Mouse (Mus musculus): Measurements from ENCODE around the gene Rora.

Gene Rora

GRCm38 (mm10) chr9:69008706-69009105 lies 355.1 kb downstream of the Rora start:
- no peak for DNase-seq (ENCODE audit: low spot score in 2 of 2)

GRCm38 (mm10) chr9:69010886-69011285 lies 357.3 kb downstream of the Rora start:
- no peak for DNase-seq (ENCODE audit: low spot score in 2 of 2)

DNA sequence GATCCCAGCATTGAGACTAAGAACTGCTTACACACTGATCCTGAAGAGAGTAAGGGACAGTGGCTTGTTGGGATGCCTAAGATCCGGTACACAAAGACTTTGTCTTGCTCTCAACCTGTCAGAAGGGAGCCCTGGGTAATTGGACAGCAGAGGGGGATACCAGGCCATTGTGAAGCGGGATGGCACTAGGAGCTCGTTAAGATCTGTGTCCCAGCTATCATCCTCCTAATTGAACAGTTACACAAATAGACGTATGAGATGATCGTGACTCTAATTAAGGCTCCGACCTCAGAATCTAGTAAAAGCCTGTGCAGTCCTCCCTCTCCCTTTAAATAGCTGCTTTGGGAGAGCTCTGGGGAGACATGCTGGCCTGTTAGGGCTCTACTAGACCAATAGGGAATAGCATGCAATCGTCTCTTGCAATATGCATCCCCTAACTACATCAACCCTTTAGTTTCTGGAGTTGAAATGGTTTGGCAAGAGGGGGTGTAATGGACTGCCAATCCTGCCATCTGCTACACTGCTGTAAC lies 359.7 kb downstream of the Rora start:
- no peak for DNase-seq (ENCODE audit: low spot score in 2 of 2)

DNA sequence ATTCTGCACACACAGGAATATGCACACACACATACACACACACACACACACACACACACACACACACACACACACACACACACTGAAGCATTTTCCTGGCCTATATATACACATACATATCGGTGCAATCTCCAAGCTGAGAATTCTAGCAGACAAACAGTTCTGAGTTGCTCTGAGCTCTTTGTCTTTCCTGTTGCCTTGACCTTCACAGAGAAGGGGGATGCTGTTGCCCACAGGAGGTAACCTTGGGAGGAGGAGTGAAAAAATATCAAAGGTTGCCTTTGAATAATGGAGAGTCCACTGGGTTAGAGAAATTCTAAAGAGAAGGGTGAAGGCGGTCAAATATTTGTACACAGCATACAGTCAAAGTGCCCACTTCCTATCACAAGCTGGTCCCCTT lies 360.6 kb downstream of the Rora start:
- no peak for DNase-seq (ENCODE audit: low spot score in 2 of 2)

GRCm38 (mm10) chr9:69020381-69020780 lies 366.8 kb downstream of the Rora start:
- no peak for DNase-seq (ENCODE audit: low spot score in 2 of 2)

GRCm38 (mm10) chr9:69021482-69021881 lies 367.9 kb downstream of the Rora start:
- DNase-seq (ENCODE audit: low spot score in 2 of 2): no peak

DNA sequence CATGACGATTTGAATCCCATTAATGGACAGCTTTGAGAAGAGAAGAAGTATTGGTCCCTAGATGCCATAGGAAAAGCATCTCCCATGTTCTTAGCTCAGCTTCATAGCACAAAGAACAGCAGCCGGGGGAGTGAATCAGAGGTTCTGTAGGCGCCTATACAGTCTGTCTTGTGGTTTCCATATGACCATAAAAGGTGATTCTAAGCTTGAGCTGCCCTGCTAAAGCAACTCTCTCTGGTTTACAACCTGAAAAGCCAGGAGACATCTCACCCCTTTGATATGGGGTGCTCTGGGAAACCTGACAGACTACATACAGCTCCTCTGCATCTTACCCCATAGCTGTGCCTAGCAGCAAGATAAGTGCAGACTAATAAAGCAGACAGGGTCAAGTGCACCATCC lies 369.7 kb downstream of the Rora start:
- DNase-seq (ENCODE audit: low spot score in 2 of 2): no peak

GRCm38 (mm10) chr9:69028177-69028576 lies 374.6 kb downstream of the Rora start:
- DNase-seq (ENCODE audit: low spot score in 2 of 2): no peak

GRCm38 (mm10) chr9:69034301-69034871 lies 380.8 kb downstream of the Rora start:
- no peak for DNase-seq (ENCODE audit: low spot score in 2 of 2)

DNA sequence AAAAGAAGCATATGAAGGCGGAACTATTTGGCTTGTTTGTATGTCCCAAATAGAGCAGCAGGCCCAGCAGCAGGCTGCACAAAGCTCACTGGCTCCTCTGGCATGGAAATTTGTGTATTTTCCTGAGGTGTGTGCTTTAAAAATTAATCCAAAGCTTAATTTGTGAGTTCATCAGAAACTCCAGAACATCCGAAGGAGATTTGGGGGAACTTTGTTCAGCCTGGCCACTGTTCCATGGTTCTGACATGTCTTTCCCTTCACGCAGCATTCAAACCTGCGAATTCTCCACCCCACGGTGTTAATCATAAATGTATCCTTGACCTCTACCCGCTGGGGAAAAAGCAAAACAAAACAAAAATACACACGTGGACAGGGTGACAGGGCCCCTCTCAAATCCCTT lies 381.9 kb downstream of the Rora start:
- no peak for DNase-seq (ENCODE audit: low spot score in 2 of 2)

- DNase-seq (ENCODE audit: low spot score in 2 of 2): no peak
These were observed 382.7 kb downstream of the Rora start for GRCm38 (mm10) chr9:69036296-69036695.

DNA sequence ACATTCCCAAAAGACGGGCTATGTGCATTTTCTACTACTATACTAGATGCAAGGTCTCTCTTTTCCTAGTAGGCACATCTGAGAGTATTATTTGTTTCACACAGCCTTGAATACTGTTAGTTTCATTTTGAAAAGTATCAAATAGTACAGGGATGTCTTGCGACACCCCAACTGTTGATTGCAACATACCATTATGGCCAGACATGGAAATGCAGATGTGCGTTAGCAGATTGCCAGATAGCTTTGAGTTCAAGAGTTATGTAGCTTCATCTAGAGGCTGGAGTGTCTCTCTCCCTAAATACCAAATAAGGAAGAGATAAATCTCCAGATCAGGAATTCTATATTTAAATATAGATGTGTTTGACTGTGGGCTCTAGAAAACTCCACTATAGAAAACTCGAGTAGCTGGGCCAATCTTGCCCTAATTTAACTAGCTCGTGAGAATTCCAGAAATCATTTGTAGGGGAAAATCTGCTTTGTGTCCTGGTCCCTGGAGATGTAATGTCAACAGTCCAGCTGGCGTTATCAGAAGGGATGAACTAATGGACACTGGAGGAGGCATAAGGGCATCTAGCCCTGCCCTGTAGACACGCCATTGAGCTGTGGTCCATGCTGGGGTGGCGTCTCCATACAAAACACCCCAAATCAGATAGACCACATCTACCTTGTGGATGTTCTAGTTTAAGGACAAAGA lies 390.5 kb downstream of the Rora start:
- DNase-seq (ENCODE audit: low spot score in 2 of 2): no peak

- DNase-seq (ENCODE audit: low spot score in 2 of 2): no peak
These were observed 391.1 kb downstream of the Rora start for GRCm38 (mm10) chr9:69044614-69045133.

DNA sequence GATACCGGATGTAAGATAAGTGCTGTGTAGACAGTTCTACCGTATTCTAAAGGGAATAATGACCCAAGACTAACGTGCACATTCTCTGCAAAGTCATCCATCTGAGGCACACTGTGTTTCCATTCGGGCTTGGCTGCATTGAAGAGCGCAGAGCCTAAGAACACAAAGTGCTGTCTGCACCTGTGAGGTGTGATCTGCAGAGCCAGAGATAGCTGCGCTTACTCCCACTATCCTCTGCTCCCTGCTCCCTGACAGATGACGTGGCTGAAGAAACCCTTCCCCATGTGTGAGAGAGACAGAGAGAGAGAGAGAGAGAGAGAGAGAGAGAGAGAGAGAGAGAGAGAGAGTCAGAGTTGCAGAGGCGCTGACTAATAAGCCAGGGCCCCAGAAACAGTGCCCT lies 392.3 kb downstream of the Rora start:
- DNase-seq (ENCODE audit: low spot score in 2 of 2): no peak

DNA sequence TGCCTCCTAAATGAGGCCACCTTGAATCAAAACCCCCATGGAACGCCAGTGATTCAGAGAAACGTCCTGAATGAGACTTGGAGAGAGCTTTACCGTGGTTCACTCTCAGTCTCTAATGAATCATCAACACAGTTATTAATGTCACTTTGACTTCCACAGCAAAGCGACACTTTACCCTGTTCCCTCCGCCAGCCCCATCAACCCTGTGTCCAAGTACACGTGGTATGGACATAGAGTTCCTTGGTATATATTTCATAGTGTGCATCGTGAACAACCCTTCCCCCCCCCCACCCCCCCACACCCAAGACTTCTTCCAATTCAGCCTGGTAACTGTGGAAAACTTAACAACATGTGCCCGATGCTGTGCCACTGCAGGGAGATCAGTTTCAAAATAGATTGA lies 397.3 kb downstream of the Rora start:
- DNase-seq (ENCODE audit: low spot score in 2 of 2): no peak

DNA sequence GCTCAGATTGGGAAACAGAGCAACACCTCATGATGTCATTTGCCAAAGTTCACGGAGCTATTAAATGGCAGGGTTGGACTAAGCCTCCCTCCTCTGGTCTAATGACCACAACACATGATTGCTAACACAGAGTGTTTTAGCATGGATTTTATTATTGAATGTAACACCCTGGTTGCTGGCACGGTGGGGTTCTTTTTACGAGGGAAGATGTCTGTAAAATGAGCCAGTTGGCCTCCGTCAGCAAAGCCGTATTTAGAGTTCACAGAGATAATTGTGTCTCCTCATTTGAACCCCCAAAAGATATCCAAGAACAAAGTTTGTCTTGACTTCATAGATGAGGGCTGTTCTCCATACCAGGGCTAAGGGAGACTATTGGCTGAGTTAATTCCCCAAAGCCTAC lies 398.3 kb downstream of the Rora start:
- DNase-seq (ENCODE audit: low spot score in 2 of 2): no peak

GRCm38 (mm10) chr9:69055302-69055701 lies 401.7 kb downstream of the Rora start:
- no peak for DNase-seq (ENCODE audit: low spot score in 2 of 2)

DNA sequence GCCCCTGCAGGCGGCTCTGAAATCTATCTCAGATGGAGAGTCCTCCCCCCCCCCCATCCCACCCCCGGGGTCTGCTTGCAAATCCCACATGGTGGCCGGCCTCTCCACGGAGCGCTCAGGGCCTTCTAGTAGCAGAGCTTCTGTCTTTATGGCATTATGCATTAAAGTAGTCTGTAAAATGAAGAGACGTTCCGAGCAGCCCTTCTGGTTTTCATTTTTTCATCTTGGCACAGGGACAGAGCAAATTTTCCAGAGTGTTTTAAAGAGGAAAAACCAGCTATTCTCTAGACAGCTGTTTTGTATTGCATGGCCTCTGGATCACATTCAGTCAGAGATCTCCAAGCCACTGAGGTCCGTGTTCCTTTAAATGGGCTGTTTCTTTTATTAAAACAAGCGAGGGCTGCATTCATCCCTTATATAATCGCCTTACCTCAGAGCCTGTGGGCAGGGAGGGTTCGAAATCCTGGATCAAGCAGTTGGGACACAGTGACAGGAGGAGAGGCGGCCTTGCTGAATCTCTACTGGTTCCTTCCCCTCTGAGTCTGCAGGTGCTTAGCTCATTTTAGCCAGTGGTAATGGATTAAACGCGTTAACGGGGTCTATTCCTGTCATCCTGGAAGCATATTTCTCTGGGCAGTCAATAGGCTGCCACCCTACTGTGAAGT lies 417.7 kb downstream of the Rora start:
- DNase-seq (ENCODE audit: low spot score in 2 of 2): no peak

DNA sequence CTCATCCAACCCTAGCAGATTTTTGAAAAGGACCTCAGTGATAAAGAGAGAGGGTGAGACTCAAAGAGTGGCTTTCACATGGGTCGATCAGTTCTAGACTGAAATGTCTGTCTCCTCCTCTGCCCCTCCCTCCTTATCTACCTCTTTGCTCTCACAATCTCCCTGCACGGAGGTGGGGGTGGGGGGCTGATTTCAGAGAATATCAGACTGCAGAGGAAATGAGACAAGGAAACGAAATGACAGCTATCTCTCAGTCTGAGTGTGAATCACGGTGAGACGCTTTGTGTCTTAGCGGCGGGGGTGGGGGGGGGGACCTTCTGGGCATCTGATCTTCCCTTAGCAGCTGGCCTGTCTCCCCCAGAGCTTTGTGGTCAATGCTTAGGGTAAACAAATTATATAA lies 419.7 kb downstream of the Rora start:
- DNase-seq (ENCODE audit: low spot score in 2 of 2): no peak

DNA sequence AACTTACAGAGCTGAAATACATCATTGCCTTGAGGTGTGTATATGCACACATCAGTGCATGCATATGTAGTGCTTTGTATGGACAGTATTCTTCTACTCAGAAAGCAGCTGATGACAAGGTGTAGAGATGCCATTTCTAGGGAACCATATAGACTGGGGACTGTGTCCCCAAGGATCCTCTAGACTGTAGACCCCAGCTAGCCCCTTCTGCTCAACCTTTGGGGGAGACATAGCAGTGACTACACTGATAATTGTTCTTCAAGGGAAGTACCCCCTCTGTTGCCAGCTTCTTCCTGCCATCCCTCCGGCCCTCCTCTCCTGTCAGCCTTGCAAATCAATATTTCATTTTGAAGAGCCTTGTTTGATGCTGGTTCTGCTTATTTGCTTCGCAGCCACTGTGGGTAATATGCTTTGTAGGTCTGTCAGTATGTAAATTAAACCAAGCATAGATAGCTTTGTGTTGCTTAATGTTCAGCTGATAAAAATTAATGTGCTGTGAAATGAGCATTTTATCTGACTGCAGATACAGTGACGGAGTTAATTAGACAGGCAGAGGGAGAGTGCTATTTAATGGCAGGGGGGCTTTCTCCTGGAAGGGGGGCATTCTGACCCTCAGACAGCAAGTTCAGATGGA lies 430.6 kb downstream of the Rora start:
- DNase-seq (ENCODE audit: low spot score in 2 of 2): no peak

DNA sequence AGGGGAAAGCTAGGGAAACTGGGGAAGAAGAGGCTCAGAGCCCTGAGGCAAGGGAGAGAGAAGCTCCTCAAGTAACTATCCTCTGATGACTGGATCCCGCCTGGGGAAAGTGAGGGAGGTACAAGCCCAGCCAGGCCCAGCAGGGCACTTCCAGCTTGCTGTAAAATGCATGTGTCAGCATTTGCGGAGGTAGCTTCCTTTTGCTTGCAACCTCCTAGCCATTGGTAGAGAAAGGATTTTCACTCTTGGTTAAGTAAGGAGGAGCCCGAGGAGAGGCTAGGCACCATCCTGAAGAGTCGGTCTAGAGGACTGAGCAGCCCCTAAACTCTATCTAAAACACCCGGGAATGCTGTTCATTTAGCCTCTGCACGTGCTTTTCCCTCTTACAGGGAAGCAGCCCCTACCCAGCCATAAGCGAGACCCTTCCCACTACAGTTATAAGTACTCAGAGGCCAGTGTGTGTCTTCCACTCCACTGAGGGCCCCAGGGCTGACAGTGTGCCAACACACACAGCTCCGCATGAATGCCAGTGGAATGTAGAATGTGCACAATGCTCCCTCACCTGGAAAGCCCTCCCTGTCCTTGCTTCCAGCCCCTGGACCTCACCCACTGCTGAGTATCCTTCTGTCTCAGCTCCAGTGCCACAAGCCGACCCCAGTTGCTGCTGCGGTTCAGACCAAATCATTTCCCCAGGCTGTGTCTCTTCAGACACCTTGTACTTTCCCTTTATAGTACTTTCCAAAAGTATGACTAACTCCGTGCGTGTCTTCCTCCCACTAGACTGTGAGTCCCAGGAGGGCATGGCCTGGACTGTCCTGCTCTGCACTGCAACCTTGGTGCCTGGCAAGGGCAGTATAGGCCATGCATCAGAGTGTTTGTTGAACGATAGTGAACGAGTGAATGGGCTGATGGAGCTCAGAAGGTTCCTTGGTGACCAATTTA lies 431.4 kb downstream of the Rora start:
- DNase-seq (ENCODE audit: low spot score in 2 of 2): no peak
